Mouse (Mus musculus): Measurements from ENCODE around the gene Ostc. TPM values are rescaled to one million over a fixed set of nuclear protein-coding genes. Genes with fewer than 3 reads are reported as not detected.

Gene Ostc
- polyA plus RNA-seq, 1 experiment from 2014 or later: 386 TPM

- Histone ChIP-seq H3K4me2 (ENCODE audit: low read depth, severe bottlenecking) (no peak overlapping the region), H3K9me3 (ENCODE audit: control insufficient read depth, low read length) (no peaks in the 10 kb centered on the region), H3K27ac (replicated peaks; ENCODE audit: low read depth, low read length) (no peak overlapping the region), H3K27me3 (ENCODE audit: control insufficient read depth, insufficient read depth, low read length) (no peaks in the 10 kb centered on the region), H3K9ac (ENCODE audit: low read length) (no peak overlapping the region), H3K36me3 (ENCODE audit: control insufficient read depth, insufficient read depth, low read length) (peaks cover 9% of the 10 kb centered on the region), H3K4me3 (ENCODE audit: low read depth, low read length) (no peak overlapping the region), H3K4me1 (ENCODE audit: control insufficient read depth, insufficient read depth, low read length) (peaks cover 5% of the 10 kb centered on the region; the same call in 1 of the 2 replicates)
- no peak for DNase-seq (ENCODE audit: low spot score)
- 67% methylated on average over 9 of the region's 9 CpGs for WGBS
- no peak for ATAC-seq (ENCODE audit: insufficient number of reproducible peaks, low FRiP score, low TSS enrichment, low read depth)
Observed at GRCm38 (mm10) chr3:130694041-130694593, 15.1 kb downstream of the Ostc start.

- 47% methylated on average over 12 of the region's 12 CpGs for WGBS
- H3K9ac ChIP-seq (ENCODE audit: low read length): peak overlapping the region; percentile 5; the same call in 1 of the 2 replicates
Observed at GRCm38 (mm10) chr3:130691596-130692170, 17.6 kb downstream of the Ostc start.

GRCm38 (mm10) chr3:130690834-130691595 is 18.2 kb downstream of the Ostc start:
- ATAC-seq (ENCODE audit: insufficient number of reproducible peaks, low FRiP score, low TSS enrichment, low read depth) (peak; percentile 24; the same call in 1 of the 2 replicates), DNase-seq (ENCODE audit: low spot score) (peak; percentile 54)
- 14% methylated on average over 20 of the region's 20 CpGs for WGBS
- Histone ChIP-seq H3K36me3 (ENCODE audit: control insufficient read depth, insufficient read depth, low read length) (peaks cover 9% of the 10 kb centered on the region), H3K9me3 (ENCODE audit: control insufficient read depth, low read length) (no peaks in the 10 kb centered on the region), H3K4me2 (ENCODE audit: low read depth, severe bottlenecking) (peak overlapping the region; percentile 41), H3K4me1 (ENCODE audit: control insufficient read depth, insufficient read depth, low read length) (peaks cover 5% of the 10 kb centered on the region; the same call in 1 of the 2 replicates), H3K9ac (ENCODE audit: low read length) (peak overlapping the region; percentile 5), H3K27me3 (ENCODE audit: control insufficient read depth, insufficient read depth, low read length) (no peaks in the 10 kb centered on the region), H3K4me3 (ENCODE audit: low read depth, low read length) (peak overlapping the region; percentile 18), H3K27ac (replicated peaks; ENCODE audit: low read depth, low read length) (no peak overlapping the region)

More at GRCm38 (mm10) chr3:130691596-130692170, 17.6 kb downstream of the Ostc start:
- DNase-seq (ENCODE audit: low spot score): no peak
- Histone ChIP-seq H3K4me1 (ENCODE audit: control insufficient read depth, insufficient read depth, low read length) (peaks cover 5% of the 10 kb centered on the region; the same call in 1 of the 2 replicates), H3K36me3 (ENCODE audit: control insufficient read depth, insufficient read depth, low read length) (peaks cover 9% of the 10 kb centered on the region), H3K27ac (replicated peaks; ENCODE audit: low read depth, low read length) (no peak overlapping the region), H3K27me3 (ENCODE audit: control insufficient read depth, insufficient read depth, low read length) (no peaks in the 10 kb centered on the region), H3K4me2 (ENCODE audit: low read depth, severe bottlenecking) (peak overlapping the region; percentile 41), H3K9me3 (ENCODE audit: control insufficient read depth, low read length) (no peaks in the 10 kb centered on the region), H3K4me3 (ENCODE audit: low read depth, low read length) (peak overlapping the region; percentile 18)
- ATAC-seq (ENCODE audit: insufficient number of reproducible peaks, low FRiP score, low TSS enrichment, low read depth): no peak

- Histone ChIP-seq H3K4me1 (ENCODE audit: control insufficient read depth, insufficient read depth, low read length) (peaks cover 5% of the 10 kb centered on the region; the same call in 1 of the 2 replicates), H3K9ac (ENCODE audit: low read length) (no peak overlapping the region), H3K4me2 (ENCODE audit: low read depth, severe bottlenecking) (no peak overlapping the region), H3K27me3 (ENCODE audit: control insufficient read depth, insufficient read depth, low read length) (no peaks in the 10 kb centered on the region), H3K9me3 (ENCODE audit: control insufficient read depth, low read length) (no peaks in the 10 kb centered on the region), H3K27ac (replicated peaks; ENCODE audit: low read depth, low read length) (no peak overlapping the region), H3K36me3 (ENCODE audit: control insufficient read depth, insufficient read depth, low read length) (peaks cover under 1% of the 10 kb centered on the region; the same call in 1 of the 2 replicates), H3K4me3 (ENCODE audit: low read depth, low read length) (no peak overlapping the region)
- 10% methylated on average over 12 of the region's 12 CpGs for WGBS
- no peak for ATAC-seq (ENCODE audit: insufficient number of reproducible peaks, low FRiP score, low TSS enrichment, low read depth)
- DNase-seq (ENCODE audit: low spot score): peak; percentile 93
Observed at GRCm38 (mm10) chr3:130689630-130690029, 19.6 kb downstream of the Ostc start.

- Histone ChIP-seq H3K27ac (replicated peaks; ENCODE audit: low read depth, low read length) (no peak overlapping the region), H3K9ac (ENCODE audit: low read length) (no peak overlapping the region), H3K4me3 (ENCODE audit: low read depth, low read length) (no peak overlapping the region), H3K27me3 (ENCODE audit: control insufficient read depth, insufficient read depth, low read length) (no peaks in the 10 kb centered on the region), H3K36me3 (ENCODE audit: control insufficient read depth, insufficient read depth, low read length) (no peaks in the 10 kb centered on the region), H3K9me3 (ENCODE audit: control insufficient read depth, low read length) (no peaks in the 10 kb centered on the region), H3K4me1 (ENCODE audit: control insufficient read depth, insufficient read depth, low read length) (peaks cover 5% of the 10 kb centered on the region; the same call in 1 of the 2 replicates), H3K4me2 (ENCODE audit: low read depth, severe bottlenecking) (no peak overlapping the region)
- WGBS: 93% methylated on average over 1 of the region's 1 CpGs
- DNase-seq (ENCODE audit: low spot score) (no peak), ATAC-seq (ENCODE audit: insufficient number of reproducible peaks, low FRiP score, low TSS enrichment, low read depth) (no peak)
Observed at GRCm38 (mm10) chr3:130687051-130687450, 22.2 kb downstream of the Ostc start.

GRCm38 (mm10) chr3:130685014-130685366 is 24.3 kb downstream of the Ostc start:
- 85% methylated on average over 8 of the region's 8 CpGs for WGBS
- Histone ChIP-seq H3K9me3 (ENCODE audit: control insufficient read depth, low read length) (no peaks in the 10 kb centered on the region), H3K9ac (ENCODE audit: low read length) (no peak overlapping the region), H3K27me3 (ENCODE audit: control insufficient read depth, insufficient read depth, low read length) (no peaks in the 10 kb centered on the region), H3K36me3 (ENCODE audit: control insufficient read depth, insufficient read depth, low read length) (no peaks in the 10 kb centered on the region), H3K27ac (replicated peaks; ENCODE audit: low read depth, low read length) (no peak overlapping the region), H3K4me1 (ENCODE audit: control insufficient read depth, insufficient read depth, low read length) (no peaks in the 10 kb centered on the region; the same call in 1 of the 2 replicates), H3K4me2 (ENCODE audit: low read depth, severe bottlenecking) (no peak overlapping the region), H3K4me3 (ENCODE audit: low read depth, low read length) (no peak overlapping the region)
- DNase-seq (ENCODE audit: low spot score): no peak
- no peak for ATAC-seq (ENCODE audit: insufficient number of reproducible peaks, low FRiP score, low TSS enrichment, low read depth)

- Histone ChIP-seq H3K4me2 (ENCODE audit: low read depth, severe bottlenecking) (no peak overlapping the region), H3K9ac (ENCODE audit: low read length) (no peak overlapping the region), H3K4me1 (ENCODE audit: control insufficient read depth, insufficient read depth, low read length) (peaks cover 2% of the 10 kb centered on the region; the same call in 1 of the 2 replicates), H3K9me3 (ENCODE audit: control insufficient read depth, low read length) (no peaks in the 10 kb centered on the region), H3K4me3 (ENCODE audit: low read depth, low read length) (no peak overlapping the region), H3K27me3 (ENCODE audit: control insufficient read depth, insufficient read depth, low read length) (no peaks in the 10 kb centered on the region), H3K36me3 (ENCODE audit: control insufficient read depth, insufficient read depth, low read length) (no peaks in the 10 kb centered on the region), H3K27ac (replicated peaks; ENCODE audit: low read depth, low read length) (no peak overlapping the region)
- ATAC-seq (ENCODE audit: insufficient number of reproducible peaks, low FRiP score, low TSS enrichment, low read depth): no peak
- WGBS: 89% methylated on average over 9 of the region's 9 CpGs
- no peak for DNase-seq (ENCODE audit: low spot score)
Observed at GRCm38 (mm10) chr3:130684276-130685013, 24.8 kb downstream of the Ostc start.

- Histone ChIP-seq H3K9ac (ENCODE audit: low read length) (no peak overlapping the region), H3K27me3 (ENCODE audit: control insufficient read depth, insufficient read depth, low read length) (no peaks in the 10 kb centered on the region), H3K4me2 (ENCODE audit: low read depth, severe bottlenecking) (no peak overlapping the region), H3K27ac (replicated peaks; ENCODE audit: low read depth, low read length) (no peak overlapping the region), H3K36me3 (ENCODE audit: control insufficient read depth, insufficient read depth, low read length) (no peaks in the 10 kb centered on the region), H3K4me3 (ENCODE audit: low read depth, low read length) (no peak overlapping the region), H3K9me3 (ENCODE audit: control insufficient read depth, low read length) (no peaks in the 10 kb centered on the region), H3K4me1 (ENCODE audit: control insufficient read depth, insufficient read depth, low read length) (0 out of 2 replicates have a peak, but pooled peaks cover 2% of the 10 kb centered on the region)
- ATAC-seq (ENCODE audit: insufficient number of reproducible peaks, low FRiP score, low TSS enrichment, low read depth): no peak
- no peak for DNase-seq (ENCODE audit: low spot score)
- WGBS: 82% methylated on average over 8 of the region's 8 CpGs
Observed at GRCm38 (mm10) chr3:130683836-130684235, 25.4 kb downstream of the Ostc start.
